Mouse (Mus musculus): ENCODE results near the gene Ctdspl2. TPM values are rescaled to one million over a fixed set of nuclear protein-coding genes. Genes with fewer than 3 reads are reported as not detected.

Gene Ctdspl2
- polyA plus RNA-seq, 1 experiment: 1.3 TPM

GRCm38 (mm10) chr2:122027862-122028755 lies 72.3 kb downstream of the Ctdspl2 start, which contains the start of gene Eif3j1:
Gene Eif3j1, plus strand, starts transcription at chr2:122028546.
- H3K4me1 ChIP-seq (ENCODE audit: control insufficient read depth, insufficient read depth, insufficient read length, low read length): peaks cover 2% of the 10 kb centered on the region; the same call in 1 of the 2 replicates
- H3K4me3 ChIP-seq (ENCODE audit: low read depth, low read length): peak within 1 kb of the TSS; percentile 98
- peaks cover 1% of the 10 kb centered on the region; the same call in 1 of the 2 replicates for H3K36me3 ChIP-seq (ENCODE audit: control insufficient read depth, insufficient read depth, low read length)
- H3K27me3 ChIP-seq (ENCODE audit: control insufficient read depth, insufficient read depth, low read length): no peaks in the 10 kb centered on the region
- peak within 1 kb of the TSS; percentile 97 for H3K27ac ChIP-seq (ENCODE audit: insufficient read depth, low read depth, low read length)
- WGBS: under 1% methylated on average over 57 of the region's 67 CpGs
- peak; percentile 99 for TF ChIP-seq POLR2A (IDR thresholded peaks at IDR 0.05; ENCODE audit: low read depth, low read length)
- no peak for TF ChIP-seq CTCF (IDR thresholded peaks at IDR 0.05; ENCODE audit: extremely low read depth, insufficient read length, insufficient replicate concordance, low read depth, low read length)

- TF ChIP-seq CTCF (IDR thresholded peaks at IDR 0.05; ENCODE audit: extremely low read depth, insufficient read length, insufficient replicate concordance, low read depth, low read length): no peak
- no peak for TF ChIP-seq POLR2A (IDR thresholded peaks at IDR 0.05; ENCODE audit: low read depth, low read length)
- WGBS: under 1% methylated on average over 71 of the region's 71 CpGs
- H3K4me3 ChIP-seq (ENCODE audit: low read depth, low read length): peak overlapping the region; percentile 98
- H3K4me1 ChIP-seq (ENCODE audit: control insufficient read depth, insufficient read depth, insufficient read length, low read length): peaks cover 2% of the 10 kb centered on the region; the same call in 1 of the 2 replicates
- no peaks in the 10 kb centered on the region for H3K27me3 ChIP-seq (ENCODE audit: control insufficient read depth, insufficient read depth, low read length)
- peak overlapping the region; percentile 75 for H3K27ac ChIP-seq (ENCODE audit: insufficient read depth, low read depth, low read length)
- H3K36me3 ChIP-seq (ENCODE audit: control insufficient read depth, insufficient read depth, low read length): peaks cover 3% of the 10 kb centered on the region
Observed at GRCm38 (mm10) chr2:122028756-122029700, 73.2 kb downstream of the Ctdspl2 start.

GRCm38 (mm10) chr2:122031970-122032369 lies 76.2 kb downstream of the Ctdspl2 start:
- Histone ChIP-seq H3K4me3 (ENCODE audit: low read depth, low read length) (no peak overlapping the region), H3K4me1 (ENCODE audit: control insufficient read depth, insufficient read depth, insufficient read length, low read length) (peaks cover 2% of the 10 kb centered on the region; the same call in 1 of the 2 replicates), H3K27me3 (ENCODE audit: control insufficient read depth, insufficient read depth, low read length) (no peaks in the 10 kb centered on the region), H3K36me3 (ENCODE audit: control insufficient read depth, insufficient read depth, low read length) (peaks cover 3% of the 10 kb centered on the region), H3K27ac (ENCODE audit: insufficient read depth, low read depth, low read length) (no peak overlapping the region)
- TF ChIP-seq POLR2A (IDR thresholded peaks at IDR 0.05; ENCODE audit: low read depth, low read length) (no peak), CTCF (IDR thresholded peaks at IDR 0.05; ENCODE audit: extremely low read depth, insufficient read length, insufficient replicate concordance, low read depth, low read length) (no peak)
- 74% methylated on average over 6 of the region's 6 CpGs for WGBS

- TF ChIP-seq CTCF (IDR thresholded peaks at IDR 0.05; ENCODE audit: extremely low read depth, insufficient read length, insufficient replicate concordance, low read depth, low read length) (no peak), POLR2A (IDR thresholded peaks at IDR 0.05; ENCODE audit: low read depth, low read length) (no peak)
- H3K27ac ChIP-seq (ENCODE audit: insufficient read depth, low read depth, low read length): no peak overlapping the region
- no peaks in the 10 kb centered on the region for H3K4me1 ChIP-seq (ENCODE audit: control insufficient read depth, insufficient read depth, insufficient read length, low read length)
- 82% methylated on average over 3 of the region's 3 CpGs for WGBS
- no peak overlapping the region for H3K4me3 ChIP-seq (ENCODE audit: low read depth, low read length)
- H3K36me3 ChIP-seq (ENCODE audit: control insufficient read depth, insufficient read depth, low read length): peaks cover 8% of the 10 kb centered on the region
- H3K27me3 ChIP-seq (ENCODE audit: control insufficient read depth, insufficient read depth, low read length): no peaks in the 10 kb centered on the region
Observed at GRCm38 (mm10) chr2:122036064-122036463, 80.3 kb downstream of the Ctdspl2 start.

- TF ChIP-seq CTCF (IDR thresholded peaks at IDR 0.05; ENCODE audit: extremely low read depth, insufficient read length, insufficient replicate concordance, low read depth, low read length) (no peak), POLR2A (IDR thresholded peaks at IDR 0.05; ENCODE audit: low read depth, low read length) (no peak)
- peaks cover 29% of the 10 kb centered on the region for H3K36me3 ChIP-seq (ENCODE audit: control insufficient read depth, insufficient read depth, low read length)
- no peaks in the 10 kb centered on the region for H3K27me3 ChIP-seq (ENCODE audit: control insufficient read depth, insufficient read depth, low read length)
- H3K4me1 ChIP-seq (ENCODE audit: control insufficient read depth, insufficient read depth, insufficient read length, low read length): no peaks in the 10 kb centered on the region
- no peak overlapping the region for H3K27ac ChIP-seq (ENCODE audit: insufficient read depth, low read depth, low read length)
- H3K4me3 ChIP-seq (ENCODE audit: low read depth, low read length): no peak overlapping the region
Observed at GRCm38 (mm10) chr2:122043926-122044325, 88.1 kb downstream of the Ctdspl2 start.

GRCm38 (mm10) chr2:122059365-122060115 lies 103.7 kb downstream of the Ctdspl2 start:
- no peak overlapping the region for H3K27ac ChIP-seq (ENCODE audit: insufficient read depth, low read depth, low read length)
- 90% methylated on average over 11 of the region's 11 CpGs for WGBS
- H3K36me3 ChIP-seq (ENCODE audit: control insufficient read depth, insufficient read depth, low read length): peaks cover 37% of the 10 kb centered on the region
- H3K4me3 ChIP-seq (ENCODE audit: low read depth, low read length): no peak overlapping the region
- no peaks in the 10 kb centered on the region for H3K4me1 ChIP-seq (ENCODE audit: control insufficient read depth, insufficient read depth, insufficient read length, low read length)
- no peaks in the 10 kb centered on the region for H3K27me3 ChIP-seq (ENCODE audit: control insufficient read depth, insufficient read depth, low read length)
- no peak for TF ChIP-seq POLR2A (IDR thresholded peaks at IDR 0.05; ENCODE audit: low read depth, low read length)
- TF ChIP-seq CTCF (IDR thresholded peaks at IDR 0.05; ENCODE audit: extremely low read depth, insufficient read length, insufficient replicate concordance, low read depth, low read length): no peak

Other genes with a start within 250 kb of the Ctdspl2 start
- 1.2 and 1.4 TPM in 2 replicates for gene Frmd5, start 148.9 kb upstream of the Ctdspl2 start, polyA plus RNA-seq (2012; rRNA removed)
- 2.5 and 5.8 TPM in 2 replicates for gene Casc4, start 89.0 kb upstream of the Ctdspl2 start, polyA plus RNA-seq (2012; rRNA removed)
- gene Mageb3, start 91 bp downstream of the Ctdspl2 start, polyA plus RNA-seq (2012; rRNA removed): not detected in 2 replicates
- gene Eif3j1, start 72.5 kb downstream of the Ctdspl2 start, polyA plus RNA-seq (2012; rRNA removed): 2.2 and 3.5 TPM in 2 replicates
- gene Spg11, start 162.4 kb downstream of the Ctdspl2 start, polyA plus RNA-seq (2012; rRNA removed): 2.8 and 7.3 TPM in 2 replicates
- 286 and 1,325 TPM in 2 replicates for gene B2m, start 191.7 kb downstream of the Ctdspl2 start, polyA plus RNA-seq (2012; rRNA removed)
- gene Trim69, start 204.7 kb downstream of the Ctdspl2 start, polyA plus RNA-seq (2012; rRNA removed): 0.10 TPM in 1 of 2 replicates, not detected in the other
- not detected in 2 replicates for gene Patl2, start 230.2 kb downstream of the Ctdspl2 start, polyA plus RNA-seq (2012; rRNA removed)
- not detected in 2 replicates for gene Terb2, start 230.3 kb downstream of the Ctdspl2 start, polyA plus RNA-seq (2012; rRNA removed)

Data from small intestine, adult 2 months (tissue).